Mouse (Mus musculus) neutrophil, adult 5-6 weeks (primary cell): ENCODE measurements around the gene Cdk10. TPM values are rescaled to one million over a fixed set of nuclear protein-coding genes. Genes with fewer than 3 reads are reported as not detected.
"Not testable (repeated sequence)": the region's sequence is repeated elsewhere in the genome, so short reads cannot be mapped to it uniquely, and the experiment has no call there.

Source experiments
- ATAC-seq: fragments of 151-379, 151-347 bp; 2 replicates; pipeline ENCODE4 v1.8.0; 2017; ENCODE audit warnings: mild to moderate bottlenecking, moderate TSS enrichment; ENCODE audit not compliant: insufficient number of reproducible peaks, poor library complexity, low FRiP score, severe bottlenecking; ENCODE audit errors: extremely low read depth
- total RNA-seq: library from RNA; stranded (forward); fragments of 200-1000 nt; gene quantifications from 2 replicates; pipeline ENCODE4 v1.2.3, GENCODE M21; 2017

Gene Cdk10
- total RNA-seq, 1 experiment from 2014 or later: 58.4 TPM

DNA sequence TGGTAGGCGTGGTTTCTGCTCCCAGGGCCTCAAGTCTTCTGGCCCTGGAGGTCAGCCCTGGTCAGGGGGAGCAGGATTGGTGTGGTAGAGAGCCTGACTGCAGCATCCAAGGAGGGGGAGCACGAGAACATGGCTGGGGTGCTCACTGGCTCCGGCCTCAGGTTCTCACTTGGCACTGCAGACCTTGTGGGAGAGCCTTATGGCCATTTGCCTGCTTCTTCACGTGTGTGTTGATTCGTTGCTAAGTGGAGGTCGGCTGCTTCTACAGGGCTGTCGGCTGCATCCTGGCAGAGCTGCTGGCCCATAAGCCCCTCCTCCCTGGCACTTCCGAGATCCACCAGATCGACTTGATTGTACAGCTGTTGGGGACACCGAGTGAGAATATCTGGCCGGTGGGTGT, 5.7 kb downstream of the Cdk10 start:
- ATAC-seq: not testable (repeated sequence)

DNA sequence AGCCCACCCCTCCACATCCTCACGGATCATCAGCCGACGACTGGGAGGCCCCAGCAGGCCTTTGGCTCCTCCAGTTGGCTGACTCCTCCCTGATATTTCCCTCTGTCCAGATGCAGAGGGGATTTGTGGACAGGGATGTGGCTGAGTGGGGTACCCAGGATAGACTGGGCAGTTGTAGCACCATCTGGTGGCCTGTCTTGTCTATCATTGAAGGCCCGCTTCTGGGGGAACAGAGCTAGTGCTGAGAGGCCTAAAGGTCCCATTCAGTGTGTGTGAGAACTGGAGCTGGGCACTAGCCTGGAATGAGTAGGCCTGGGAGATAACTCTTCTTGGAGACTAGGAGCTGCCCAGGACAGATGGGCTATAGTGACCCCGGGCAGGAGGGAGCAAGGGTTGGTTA, 7.1 kb downstream of the Cdk10 start:
- ATAC-seq: no peak

DNA sequence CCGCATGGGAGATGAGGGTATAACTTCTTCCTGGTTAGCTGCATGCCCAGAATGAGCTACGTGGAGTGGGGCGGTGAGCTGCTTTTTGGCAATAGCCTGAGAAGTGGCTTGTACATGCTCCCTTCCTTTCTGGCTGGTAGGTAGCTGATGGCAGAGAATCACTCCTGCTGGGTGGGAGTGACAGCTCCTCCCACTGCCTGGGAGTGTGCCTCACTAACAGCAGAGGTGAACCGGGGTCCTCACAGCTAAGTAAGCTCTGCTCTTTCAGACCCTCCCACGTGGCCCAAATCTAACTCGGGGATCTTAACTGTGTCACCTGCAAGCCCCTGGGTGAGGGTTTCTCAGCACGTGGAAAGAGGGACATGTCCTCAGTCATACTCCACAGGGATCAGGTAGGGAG, 7.9 kb downstream of the Cdk10 start:
- no peak for ATAC-seq

- no peak for ATAC-seq
Measured at GRCm38 (mm10) chr8:123233300-123233699, 8.7 kb downstream of the Cdk10 start.

DNA sequence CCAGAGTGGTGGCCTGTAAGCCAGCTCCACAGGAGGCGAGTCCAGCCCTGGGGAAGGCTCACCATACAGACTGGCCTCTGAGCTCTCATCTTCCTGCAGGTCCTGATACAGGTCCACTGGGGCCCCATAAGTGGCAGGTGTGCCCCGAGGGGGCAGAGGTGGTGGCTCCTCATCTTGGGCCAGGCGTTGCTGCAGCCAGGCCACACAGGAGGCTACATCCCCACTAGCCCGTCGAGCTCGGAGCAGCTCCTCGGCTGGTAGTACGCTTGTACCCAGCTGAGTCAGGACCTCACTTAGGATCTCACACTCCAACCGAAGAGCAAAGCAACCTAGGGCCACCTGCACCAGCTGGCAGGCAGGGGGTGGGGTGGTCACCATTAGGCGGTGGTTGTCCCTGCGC, 9.1 kb downstream of the Cdk10 start:
- ATAC-seq: no peak

- ATAC-seq: no peak
Measured at GRCm38 (mm10) chr8:123234918-123235519, 10.4 kb downstream of the Cdk10 start.

DNA sequence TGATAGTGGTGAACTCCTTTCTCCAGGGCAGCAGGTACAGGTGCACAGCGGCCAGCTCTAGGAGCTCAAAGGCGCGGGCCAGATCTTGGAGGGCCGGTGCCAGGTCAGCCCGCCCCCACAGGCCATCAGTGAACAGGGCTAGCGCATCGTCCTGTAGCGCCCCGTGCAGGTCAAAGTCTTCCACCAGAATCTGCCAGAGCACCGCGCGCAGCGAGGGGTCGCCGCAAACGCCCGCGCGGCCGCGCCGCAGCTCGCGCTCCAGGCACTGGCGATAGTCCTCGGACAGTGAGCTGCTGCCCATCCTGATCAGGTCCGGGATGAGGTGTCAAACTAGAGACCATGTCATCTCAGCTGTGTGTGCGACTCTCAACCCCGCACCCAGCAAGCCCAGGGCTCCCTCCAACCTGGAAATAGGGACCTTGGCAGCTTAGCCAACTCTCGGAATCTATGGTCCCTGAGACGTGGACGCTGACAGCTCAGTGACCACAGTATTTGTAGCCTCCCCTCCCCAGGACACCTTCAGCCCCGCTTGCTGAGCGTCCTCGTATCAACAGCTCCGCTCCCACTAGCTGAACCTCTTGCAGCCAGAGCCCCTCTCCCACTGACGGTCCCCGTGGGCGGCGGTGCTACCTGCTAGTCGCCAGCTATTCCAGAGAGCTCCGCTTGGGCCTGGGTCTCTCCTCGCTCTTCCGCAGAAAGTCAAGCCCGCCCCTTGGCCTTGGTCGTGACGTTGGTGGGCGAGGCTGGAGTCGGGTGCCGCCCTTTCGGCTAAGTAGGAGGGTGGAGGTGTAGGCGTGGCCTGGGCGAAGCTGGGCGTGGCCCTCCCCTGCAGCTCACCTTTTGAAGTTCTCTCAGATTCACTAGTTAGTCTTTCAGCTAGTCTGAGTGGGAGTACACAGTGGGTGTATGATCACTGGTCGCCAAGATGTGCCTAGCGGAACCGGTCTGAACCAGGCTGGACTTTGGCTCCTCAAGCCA, 11.2 kb downstream of the Cdk10 start, which contains the start of gene Spata2l:
Spata2l (minus strand) TSS at position 714 of the 978 bp plus-strand sequence.
- peak; percentile 90 for ATAC-seq

GRCm38 (mm10) chr8:123239398-123239797, 14.8 kb downstream of the Cdk10 start:
- no peak for ATAC-seq

DNA sequence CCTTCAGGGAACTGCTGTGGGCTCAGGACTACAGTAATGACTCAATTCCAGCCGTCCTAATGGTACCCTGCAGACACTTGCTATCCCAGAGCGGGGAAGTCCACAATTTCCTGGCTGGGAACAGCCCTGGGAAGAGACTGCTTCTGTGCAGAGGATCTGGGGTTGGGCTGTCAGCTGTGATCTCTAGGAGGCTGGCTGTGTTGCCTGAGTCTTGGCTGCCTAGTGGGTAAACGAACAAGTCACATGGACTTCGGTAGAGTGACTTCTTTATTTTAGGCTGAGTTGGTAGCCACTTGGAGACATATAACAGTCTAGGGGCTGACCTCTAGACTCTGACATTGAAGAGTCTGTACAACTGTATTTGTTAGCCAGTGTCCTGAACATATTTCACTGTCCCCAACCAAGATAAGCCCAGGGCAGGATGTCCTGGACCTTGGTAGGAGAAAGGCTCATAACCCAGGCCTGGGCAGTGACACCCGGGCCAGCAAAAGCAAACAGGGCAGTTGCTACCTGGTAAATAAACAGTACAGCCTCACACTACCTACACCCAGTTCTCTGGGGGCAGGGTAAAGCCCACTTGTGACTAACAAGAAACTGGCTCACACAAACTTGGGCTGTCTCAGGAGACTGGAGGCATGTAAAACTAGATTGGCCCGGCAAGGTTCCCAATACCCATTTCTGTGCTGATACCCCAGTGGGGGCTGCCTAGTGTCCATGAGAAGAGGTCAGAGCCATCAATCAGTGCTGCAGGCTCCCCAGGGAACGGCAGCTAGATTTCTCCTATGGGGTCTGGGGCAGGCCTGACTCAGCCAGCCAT, 17.7 kb downstream of the Cdk10 start:
- no peak for ATAC-seq

DNA sequence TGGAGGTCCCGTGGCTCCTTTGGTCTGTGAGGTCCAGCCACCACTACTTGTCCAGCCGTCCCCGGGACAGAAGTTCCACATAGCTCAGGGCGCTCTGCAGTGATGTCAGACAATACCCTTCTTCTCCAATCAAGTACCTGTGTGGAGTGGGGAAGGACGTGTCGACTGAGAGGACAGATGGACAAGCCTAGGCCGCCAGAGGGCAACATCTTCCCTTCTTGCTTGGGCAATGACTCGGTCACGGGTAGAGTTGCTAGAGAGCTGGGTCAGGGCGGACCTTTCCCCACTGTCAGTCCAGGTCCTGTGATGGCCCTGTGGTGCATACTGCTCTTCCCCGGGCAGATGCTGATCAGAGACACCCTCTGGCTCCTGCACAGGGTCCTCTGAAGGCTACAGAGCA, 18.4 kb downstream of the Cdk10 start:
- no peak for ATAC-seq

GRCm38 (mm10) chr8:123244382-123244781, 19.7 kb downstream of the Cdk10 start:
- no peak for ATAC-seq

DNA sequence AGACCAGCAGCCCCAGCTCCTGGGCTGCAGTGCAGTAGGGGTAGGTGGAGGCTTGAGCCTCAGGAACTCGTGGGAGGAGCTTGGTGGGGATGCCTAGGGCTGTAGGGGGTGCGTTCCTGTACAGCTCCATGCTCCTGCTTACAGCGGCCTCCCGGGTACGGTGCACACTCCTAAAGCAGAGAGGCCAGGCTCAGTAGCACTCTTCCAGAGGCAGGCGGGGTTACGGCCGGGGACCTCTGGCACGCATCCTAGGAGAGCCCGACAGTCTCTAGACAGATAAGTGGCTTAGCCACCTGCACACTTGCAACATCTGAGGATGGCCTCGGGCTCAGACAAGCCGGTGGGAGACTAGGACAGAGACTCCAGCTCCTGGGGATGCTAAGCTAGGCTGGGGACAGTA, 20.9 kb downstream of the Cdk10 start:
- no peak for ATAC-seq

GRCm38 (mm10) chr8:123247748-123248147, 23.1 kb downstream of the Cdk10 start:
- no peak for ATAC-seq

DNA sequence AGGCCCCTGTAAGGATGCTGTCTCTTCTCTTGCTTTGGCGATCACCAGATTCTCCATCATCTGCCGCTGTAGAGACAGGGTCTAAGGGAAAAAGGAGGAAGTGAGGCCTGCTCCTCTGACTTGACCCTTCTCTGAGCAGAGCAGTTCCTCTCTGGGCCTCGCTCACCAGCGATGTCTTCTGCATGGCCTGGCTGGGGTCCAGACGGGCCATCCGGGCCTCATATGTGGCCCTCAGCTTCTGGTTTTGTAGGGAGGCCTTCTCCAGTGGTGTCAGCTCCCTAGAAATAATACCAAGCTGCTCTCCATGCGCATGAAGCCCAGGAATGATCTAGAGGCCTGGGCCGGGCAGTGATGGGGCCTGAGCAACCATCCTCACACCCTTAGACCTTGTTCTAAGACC, 24.0 kb downstream of the Cdk10 start:
- ATAC-seq: 0 out of 2 replicates have a peak, but pooled peaks have one; percentile 30

GRCm38 (mm10) chr8:123250940-123251339, 26.3 kb downstream of the Cdk10 start:
- no peak for ATAC-seq

GRCm38 (mm10) chr8:123252925-123253324, 28.3 kb downstream of the Cdk10 start:
- ATAC-seq: no peak

DNA sequence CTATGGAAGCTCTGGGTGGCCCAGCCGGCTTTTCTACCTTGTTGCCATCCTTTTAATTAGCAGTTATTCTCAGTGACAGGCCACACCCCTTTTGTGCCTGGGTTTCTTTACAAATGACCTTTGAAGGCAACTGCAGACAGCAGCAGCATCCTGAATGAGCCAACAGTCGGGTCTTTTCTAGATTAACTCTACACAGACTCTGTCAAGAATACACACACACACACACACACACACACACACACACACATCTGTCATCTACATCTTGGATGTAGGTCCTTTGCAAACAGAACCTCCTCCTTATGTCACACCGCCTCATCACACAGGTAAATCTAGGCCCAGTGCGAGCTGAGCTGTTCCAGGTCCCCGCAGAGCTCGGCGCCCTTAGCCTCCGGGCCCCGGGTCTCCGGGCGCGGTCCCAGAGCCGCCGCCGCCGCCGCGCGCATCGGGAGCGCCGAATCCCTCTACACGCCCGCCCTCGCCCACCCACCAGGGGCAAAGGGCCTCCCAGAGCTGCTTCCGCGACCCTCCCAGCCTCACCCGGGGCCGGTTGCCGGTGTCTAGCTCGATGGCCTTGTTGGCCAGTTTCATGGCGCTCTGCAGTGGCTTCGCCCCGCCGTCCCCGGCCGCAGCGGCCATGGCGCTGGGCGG, 28.9 kb downstream of the Cdk10 start:
- ATAC-seq: no peak

DNA sequence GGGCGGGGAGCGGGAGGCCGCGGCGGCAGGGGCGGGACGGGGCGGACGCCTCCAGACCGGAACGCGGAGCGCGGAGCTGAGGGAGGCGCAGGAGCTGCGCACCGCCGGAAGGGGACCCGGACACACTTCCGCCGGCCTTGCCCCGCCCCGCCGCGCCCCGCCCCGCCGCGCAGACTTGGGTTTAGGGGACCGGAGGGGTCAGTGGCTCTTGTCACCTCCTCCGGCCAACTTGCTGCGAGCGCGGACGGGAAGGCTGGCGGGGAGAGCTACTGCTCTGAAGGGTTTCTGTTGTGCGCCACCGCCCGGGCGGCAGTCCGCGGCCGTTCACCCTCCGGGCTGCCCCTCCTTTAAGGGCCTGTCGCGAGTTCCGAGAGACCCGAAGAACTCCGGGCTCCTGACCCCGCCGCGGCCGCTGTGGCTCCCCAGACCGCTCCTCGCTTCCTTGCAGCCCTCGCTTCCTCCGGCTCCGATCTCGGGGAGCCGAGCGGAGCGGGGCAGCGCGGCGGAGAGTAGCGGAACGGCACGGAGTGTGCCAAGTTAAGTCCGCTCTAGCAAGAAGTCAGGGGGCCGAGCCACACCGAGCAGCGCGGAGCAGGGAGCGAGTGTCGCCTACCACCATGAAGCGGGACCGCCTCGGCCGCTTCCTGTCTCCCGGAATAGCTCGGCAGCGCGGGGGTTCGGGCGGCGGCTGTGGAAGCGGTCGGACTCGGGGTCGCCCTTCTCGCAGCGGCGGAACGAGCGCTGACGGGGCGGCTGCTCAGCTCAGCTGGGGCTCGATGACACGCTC, 29.6 kb downstream of the Cdk10 start, which contains the start of the genes Zfp276 and Vps9d1:
Zfp276 (plus strand) TSS at position 97 of the 787 bp plus-strand sequence.
Vps9d1 (minus strand) TSS at position 250 of the 787 bp plus-strand sequence.
- peak; percentile 78 for ATAC-seq
